Mouse (Mus musculus): ENCODE data around the gene Cdkal1. TPM values are rescaled to one million over a fixed set of nuclear protein-coding genes. Genes with fewer than 3 reads are reported as not detected.

Gene Cdkal1
- polyA plus RNA-seq, 1 experiment: 6.5 TPM

DNA sequence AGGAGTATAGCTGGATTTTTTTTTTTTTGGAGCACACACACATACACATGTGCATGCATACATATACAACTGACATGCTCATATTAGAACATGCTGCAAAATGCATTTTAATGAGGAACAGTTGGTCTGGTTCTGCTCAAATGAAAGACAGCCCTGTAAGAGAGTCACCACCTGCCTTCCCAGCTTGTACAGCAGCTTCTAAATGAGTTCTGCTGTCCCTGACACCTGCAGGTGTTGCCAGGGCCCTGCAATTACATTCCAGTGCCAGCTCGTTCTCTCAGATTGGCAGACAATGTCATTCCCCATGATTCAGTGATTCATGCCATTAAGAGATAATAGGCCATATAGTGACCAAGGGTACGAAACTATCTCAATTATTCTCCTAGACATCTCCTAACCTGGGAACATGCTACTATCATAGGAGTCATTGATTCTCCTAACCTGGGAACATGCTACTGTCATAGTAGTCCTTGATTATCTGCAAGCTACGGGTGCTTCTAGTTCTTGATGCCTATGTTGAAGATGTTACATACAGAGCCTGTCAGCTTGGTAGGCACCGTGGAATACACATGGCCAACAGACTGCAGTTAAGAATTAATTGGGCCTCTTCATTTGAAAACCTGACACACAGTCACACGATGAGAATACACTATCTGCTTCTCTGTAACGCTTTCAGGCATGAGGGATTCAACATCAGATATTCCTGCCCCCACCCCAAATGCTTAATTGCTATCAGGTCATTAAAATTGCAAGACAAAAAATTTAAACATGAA, 522.6 kb downstream of the Cdkal1 start:
- no peak for TF ChIP-seq POLR2A (IDR thresholded peaks at IDR 0.05; ENCODE audit: extremely low read depth, insufficient read depth, low read length)
- TF ChIP-seq CTCF (IDR thresholded peaks at IDR 0.05; ENCODE audit: extremely low read depth, insufficient read depth, low read length): no peak
- H3K4me3 ChIP-seq (ENCODE audit: insufficient read depth, low read length): no peak overlapping the region
- H3K4me1 ChIP-seq (ENCODE audit: control insufficient read depth, insufficient read depth, low read length): no peaks in the 10 kb centered on the region
- no peak overlapping the region for H3K27ac ChIP-seq (ENCODE audit: insufficient read depth, low read length)

DNA sequence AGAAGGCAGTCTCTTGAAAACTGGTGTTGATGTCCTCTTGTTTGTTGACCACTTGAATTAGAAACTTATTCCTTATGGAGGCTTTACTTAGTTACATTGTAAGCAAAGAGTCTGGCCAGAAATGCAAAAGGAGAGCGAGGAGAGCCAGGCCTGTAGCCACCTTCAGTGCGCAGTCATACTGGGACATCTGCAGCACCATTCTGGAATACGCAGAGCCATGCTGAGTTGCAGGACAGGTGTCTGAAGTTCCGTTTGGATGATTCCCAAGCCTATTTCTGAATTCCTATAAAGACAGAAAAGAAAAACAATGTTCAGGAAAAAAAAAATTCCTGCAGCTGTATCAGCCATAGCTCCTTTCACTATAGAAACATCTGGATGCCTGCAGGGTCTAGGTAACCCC, 529.5 kb downstream of the Cdkal1 start:
- Histone ChIP-seq H3K4me1 (ENCODE audit: control insufficient read depth, insufficient read depth, low read length) (no peaks in the 10 kb centered on the region), H3K27ac (ENCODE audit: insufficient read depth, low read length) (no peak overlapping the region), H3K4me3 (ENCODE audit: insufficient read depth, low read length) (no peak overlapping the region)
- TF ChIP-seq CTCF (IDR thresholded peaks at IDR 0.05; ENCODE audit: extremely low read depth, insufficient read depth, low read length) (no peak), POLR2A (IDR thresholded peaks at IDR 0.05; ENCODE audit: extremely low read depth, insufficient read depth, low read length) (no peak)

DNA sequence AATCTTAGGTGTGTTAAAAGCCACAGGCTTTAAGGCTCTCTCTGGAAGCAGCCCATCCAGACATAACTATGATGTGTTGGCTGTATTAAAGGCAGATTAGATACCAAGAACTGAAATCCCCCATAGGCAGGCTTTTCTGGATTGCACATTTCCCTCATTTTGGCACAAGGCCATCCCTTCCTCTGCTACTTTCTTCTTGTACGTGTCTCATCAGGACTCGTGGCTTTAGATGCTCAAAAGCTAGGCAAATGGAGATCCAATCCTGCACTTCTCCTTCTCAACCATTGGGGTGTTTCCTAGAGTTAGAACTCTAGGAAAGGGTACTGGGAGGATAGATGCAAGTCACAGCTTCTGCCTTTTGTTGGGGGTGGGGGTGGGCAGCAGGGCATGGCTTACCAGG, 535.1 kb downstream of the Cdkal1 start:
- TF ChIP-seq POLR2A (IDR thresholded peaks at IDR 0.05; ENCODE audit: extremely low read depth, insufficient read depth, low read length): no peak
- no peak for TF ChIP-seq CTCF (IDR thresholded peaks at IDR 0.05; ENCODE audit: extremely low read depth, insufficient read depth, low read length)
- H3K4me3 ChIP-seq (ENCODE audit: insufficient read depth, low read length): no peak overlapping the region
- no peak overlapping the region for H3K27ac ChIP-seq (ENCODE audit: insufficient read depth, low read length)
- no peaks in the 10 kb centered on the region for H3K4me1 ChIP-seq (ENCODE audit: control insufficient read depth, insufficient read depth, low read length)

DNA sequence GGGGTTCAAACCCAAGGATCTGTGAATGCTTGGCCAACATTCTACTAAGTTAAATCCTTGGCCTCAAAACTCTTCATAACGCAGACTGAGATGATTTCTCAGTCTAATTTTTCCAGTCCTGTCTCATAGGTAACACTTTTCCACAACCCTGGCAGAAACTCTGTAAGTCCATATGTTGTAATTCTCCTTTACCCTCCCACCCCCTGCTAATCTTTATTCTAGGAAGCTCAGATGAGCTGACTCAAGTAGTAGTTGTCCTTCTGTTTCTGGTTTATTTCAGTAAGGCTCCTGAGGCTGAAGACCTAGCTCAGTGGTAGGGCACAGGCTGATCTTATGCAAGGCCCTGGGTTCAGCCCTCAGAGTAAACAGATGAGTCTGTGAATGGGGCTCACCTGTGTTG, 537.8 kb downstream of the Cdkal1 start:
- TF ChIP-seq CTCF (IDR thresholded peaks at IDR 0.05; ENCODE audit: extremely low read depth, insufficient read depth, low read length) (no peak), POLR2A (IDR thresholded peaks at IDR 0.05; ENCODE audit: extremely low read depth, insufficient read depth, low read length) (no peak)

DNA sequence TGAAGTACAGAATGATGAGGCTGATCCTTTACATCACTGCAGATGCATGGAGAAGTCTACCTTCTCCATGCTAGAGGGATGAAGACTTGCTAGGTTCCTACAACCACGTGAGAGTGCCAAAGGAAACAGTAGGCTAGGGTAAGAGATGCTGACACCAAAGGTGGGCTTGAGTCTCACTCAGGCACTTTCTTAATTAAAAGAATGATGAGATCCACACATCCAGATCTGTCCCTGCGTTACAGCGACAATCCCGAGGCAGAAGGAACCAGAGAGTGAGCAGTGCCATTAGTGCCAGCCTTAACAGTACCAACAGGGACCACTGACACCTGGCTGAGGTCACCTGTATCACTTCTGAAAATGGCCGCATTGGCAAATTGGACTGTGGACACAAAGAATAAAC, 539.2 kb downstream of the Cdkal1 start:
- TF ChIP-seq CTCF (IDR thresholded peaks at IDR 0.05; ENCODE audit: extremely low read depth, insufficient read depth, low read length) (no peak), POLR2A (IDR thresholded peaks at IDR 0.05; ENCODE audit: extremely low read depth, insufficient read depth, low read length) (no peak)
- no peak overlapping the region for H3K4me3 ChIP-seq (ENCODE audit: insufficient read depth, low read length)
- no peak overlapping the region for H3K27ac ChIP-seq (ENCODE audit: insufficient read depth, low read length)
- no peaks in the 10 kb centered on the region for H3K4me1 ChIP-seq (ENCODE audit: control insufficient read depth, insufficient read depth, low read length)

More for the DNA sequence above, 537.8 kb downstream of the Cdkal1 start:
- no peaks in the 10 kb centered on the region for H3K4me1 ChIP-seq (ENCODE audit: control insufficient read depth, insufficient read depth, low read length)
- H3K27ac ChIP-seq (ENCODE audit: insufficient read depth, low read length): no peak overlapping the region
- H3K4me3 ChIP-seq (ENCODE audit: insufficient read depth, low read length): no peak overlapping the region

DNA sequence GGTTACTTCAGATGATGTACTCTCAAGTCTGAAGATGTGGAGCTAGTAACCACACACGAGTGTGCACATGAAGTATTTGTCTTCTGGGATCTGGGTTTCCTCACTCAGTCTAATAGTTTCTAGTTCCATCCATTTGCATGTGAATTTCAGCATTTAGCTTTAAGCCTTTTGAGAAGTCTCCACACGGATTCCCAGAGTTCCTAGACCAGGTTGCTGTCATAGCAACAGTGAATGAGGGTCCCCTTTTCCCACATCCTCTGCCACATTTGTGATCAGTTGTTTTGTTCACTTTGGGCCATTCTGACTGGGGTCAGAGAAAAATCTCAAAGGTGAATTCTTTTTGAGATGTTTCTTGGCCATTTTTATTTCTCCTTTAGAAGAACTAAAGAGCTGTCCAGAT, 543.4 kb downstream of the Cdkal1 start:
- TF ChIP-seq POLR2A (IDR thresholded peaks at IDR 0.05; ENCODE audit: extremely low read depth, insufficient read depth, low read length) (no peak), CTCF (IDR thresholded peaks at IDR 0.05; ENCODE audit: extremely low read depth, insufficient read depth, low read length) (no peak)
- Histone ChIP-seq H3K27ac (ENCODE audit: insufficient read depth, low read length) (no peak overlapping the region), H3K4me3 (ENCODE audit: insufficient read depth, low read length) (no peak overlapping the region), H3K4me1 (ENCODE audit: control insufficient read depth, insufficient read depth, low read length) (no peaks in the 10 kb centered on the region)

DNA sequence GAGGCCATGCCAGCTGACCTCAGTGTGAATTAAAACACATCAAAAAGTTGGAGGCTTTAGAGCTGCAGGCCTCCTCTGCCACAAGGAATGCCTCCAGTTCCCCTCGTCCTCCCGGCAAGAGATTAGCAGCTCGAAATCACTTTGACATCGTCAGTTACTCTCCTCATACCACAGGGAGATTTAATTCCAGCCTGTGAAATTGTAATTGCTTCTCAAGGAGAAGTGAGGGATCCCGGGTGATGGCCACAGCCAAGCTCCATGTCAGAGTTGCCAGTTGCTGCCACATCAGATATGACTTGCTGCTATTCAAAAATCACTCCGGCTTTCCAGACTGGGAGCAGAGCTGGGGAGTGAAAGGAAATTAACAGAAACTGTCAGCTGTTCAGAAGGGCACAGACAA, 548.1 kb downstream of the Cdkal1 start:
- Histone ChIP-seq H3K4me3 (ENCODE audit: insufficient read depth, low read length) (no peak overlapping the region), H3K4me1 (ENCODE audit: control insufficient read depth, insufficient read depth, low read length) (no peaks in the 10 kb centered on the region), H3K27ac (ENCODE audit: insufficient read depth, low read length) (no peak overlapping the region)
- TF ChIP-seq POLR2A (IDR thresholded peaks at IDR 0.05; ENCODE audit: extremely low read depth, insufficient read depth, low read length) (no peak), CTCF (IDR thresholded peaks at IDR 0.05; ENCODE audit: extremely low read depth, insufficient read depth, low read length) (no peak)

DNA sequence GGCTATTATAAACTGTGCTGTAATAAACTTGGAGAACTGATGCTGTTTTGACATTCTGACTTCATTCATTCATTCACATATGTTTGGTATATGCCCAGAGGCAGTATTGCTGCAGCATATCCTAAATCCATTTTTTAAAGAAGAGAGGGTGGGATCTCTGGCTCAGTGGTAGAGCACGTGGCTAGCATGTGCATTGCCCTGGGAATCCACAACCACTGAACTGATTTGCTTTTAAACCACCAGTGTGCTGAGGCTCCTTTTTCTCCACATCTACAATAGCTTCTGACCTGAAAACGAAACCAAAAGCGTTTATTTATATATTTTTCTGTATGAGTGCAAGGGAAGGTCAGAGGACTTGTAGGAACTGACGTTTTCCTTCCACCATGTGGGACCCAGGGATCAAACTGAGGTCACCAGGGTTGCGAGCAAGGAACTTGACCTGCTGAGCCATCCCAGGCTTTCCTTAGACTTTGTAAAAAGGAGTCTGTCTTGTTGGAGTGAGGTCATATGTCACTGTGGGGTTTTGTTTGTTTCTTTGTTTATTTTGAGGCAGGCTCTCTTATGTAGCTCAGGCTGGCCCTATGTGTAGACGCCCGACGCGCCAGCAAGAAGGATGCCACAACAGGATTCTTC, 562.8 kb downstream of the Cdkal1 start:
- TF ChIP-seq CTCF (IDR thresholded peaks at IDR 0.05; ENCODE audit: extremely low read depth, insufficient read depth, low read length) (no peak), POLR2A (IDR thresholded peaks at IDR 0.05; ENCODE audit: extremely low read depth, insufficient read depth, low read length) (no peak)
- H3K4me3 ChIP-seq (ENCODE audit: insufficient read depth, low read length): no peak overlapping the region
- no peaks in the 10 kb centered on the region for H3K4me1 ChIP-seq (ENCODE audit: control insufficient read depth, insufficient read depth, low read length)
- H3K27ac ChIP-seq (ENCODE audit: insufficient read depth, low read length): no peak overlapping the region

DNA sequence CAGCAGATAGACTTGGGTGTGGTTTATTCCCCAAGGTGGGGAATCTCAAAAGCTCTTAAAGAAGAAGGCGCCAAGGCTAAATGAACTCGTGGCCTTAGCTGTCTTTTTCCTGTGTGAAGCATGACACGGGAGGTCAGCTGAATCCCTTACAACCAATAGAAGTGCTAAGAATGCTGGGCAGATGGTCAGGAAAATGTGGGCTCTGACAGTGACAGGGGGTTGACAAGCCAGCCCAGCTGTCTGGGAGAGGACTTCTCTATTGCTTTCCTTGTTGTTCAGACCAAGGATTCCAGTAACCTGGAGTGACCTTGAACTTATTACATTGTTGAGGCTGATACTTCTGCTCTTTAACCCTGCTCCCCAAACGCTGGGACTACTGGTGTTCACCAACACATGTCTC, 564.9 kb downstream of the Cdkal1 start:
- no peak overlapping the region for H3K4me3 ChIP-seq (ENCODE audit: insufficient read depth, low read length)
- no peak for TF ChIP-seq POLR2A (IDR thresholded peaks at IDR 0.05; ENCODE audit: extremely low read depth, insufficient read depth, low read length)
- TF ChIP-seq CTCF (IDR thresholded peaks at IDR 0.05; ENCODE audit: extremely low read depth, insufficient read depth, low read length): no peak
- H3K27ac ChIP-seq (ENCODE audit: insufficient read depth, low read length): no peak overlapping the region
- H3K4me1 ChIP-seq (ENCODE audit: control insufficient read depth, insufficient read depth, low read length): no peaks in the 10 kb centered on the region

DNA sequence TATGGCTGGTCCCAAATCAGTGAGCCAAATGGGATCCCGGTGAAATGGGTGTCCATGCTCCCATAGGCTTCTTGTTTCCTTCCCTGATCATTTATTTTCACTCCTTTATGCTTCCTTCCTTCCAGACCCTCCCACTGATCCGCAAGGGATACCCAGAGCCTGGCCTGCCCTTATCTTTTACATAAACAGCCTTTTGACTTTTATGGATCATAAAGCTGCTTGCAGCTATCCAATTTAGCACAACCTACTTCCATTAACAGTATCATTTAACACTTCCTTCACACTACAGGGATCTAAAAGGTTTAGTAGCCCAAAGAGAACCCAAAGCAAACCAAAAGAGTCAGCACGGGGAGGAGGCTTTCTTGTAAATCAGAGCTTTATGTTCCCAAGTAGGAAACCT, 570.4 kb downstream of the Cdkal1 start:
- no peak overlapping the region for H3K27ac ChIP-seq (ENCODE audit: insufficient read depth, low read length)
- H3K4me3 ChIP-seq (ENCODE audit: insufficient read depth, low read length): no peak overlapping the region
- no peaks in the 10 kb centered on the region for H3K4me1 ChIP-seq (ENCODE audit: control insufficient read depth, insufficient read depth, low read length)
- TF ChIP-seq CTCF (IDR thresholded peaks at IDR 0.05; ENCODE audit: extremely low read depth, insufficient read depth, low read length) (no peak), POLR2A (IDR thresholded peaks at IDR 0.05; ENCODE audit: extremely low read depth, insufficient read depth, low read length) (no peak)
